Mouse (Mus musculus): Measurements from ENCODE around the gene Arhgef7. TPM values are rescaled to one million over a fixed set of nuclear protein-coding genes. Genes with fewer than 3 reads are reported as not detected.

The Arhgef7 gene
- polyA plus RNA-seq, 1 experiment from 2014 or later = 73.1 TPM

- Histone ChIP-seq H3K27me3 (no peaks in the 10 kb centered on the region), H3K4me3 (no peak overlapping the region), H3K4me1 (no peaks in the 10 kb centered on the region), H3K4me2 (replicated peaks) (no peak overlapping the region), H3K9ac (replicated peaks) (no peak overlapping the region), H3K27ac (replicated peaks) (no peak overlapping the region), H3K9me3 (no peaks in the 10 kb centered on the region), H3K36me3 (peaks cover 86% of the 10 kb centered on the region)
- no peak for ATAC-seq (ENCODE audit: low FRiP score, low read depth)
- WGBS = 96% methylated on average over 4 of the region's 4 CpGs
These were observed 77.4 kb downstream of the Arhgef7 start for GRCm38 (mm10) chr8:11804914-11805313.

DNA sequence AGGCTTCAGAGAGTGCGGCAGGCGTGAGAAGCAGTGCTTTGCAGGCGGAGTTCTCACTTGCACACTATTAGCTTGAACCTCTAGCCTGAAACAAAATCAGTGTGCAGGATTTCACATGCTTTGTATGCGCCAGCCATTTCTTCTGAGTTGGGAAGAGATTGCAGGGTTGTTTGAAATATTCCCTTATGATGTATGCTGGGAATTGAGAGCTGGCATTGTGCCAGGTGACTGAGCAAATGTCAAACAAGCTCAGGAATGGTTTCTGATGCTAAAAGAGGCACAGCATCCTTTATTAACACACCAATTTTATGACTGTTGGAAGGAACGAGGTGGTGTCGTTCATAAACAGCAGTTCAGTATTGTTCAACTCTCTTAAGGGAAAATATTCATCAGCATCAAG lies 78.7 kb downstream of the Arhgef7 start:
- Histone ChIP-seq H3K27me3 (no peaks in the 10 kb centered on the region), H3K4me1 (no peaks in the 10 kb centered on the region), H3K36me3 (peaks cover 94% of the 10 kb centered on the region), H3K9ac (replicated peaks) (no peak overlapping the region), H3K4me2 (replicated peaks) (no peak overlapping the region), H3K4me3 (no peak overlapping the region), H3K9me3 (no peaks in the 10 kb centered on the region), H3K27ac (replicated peaks) (no peak overlapping the region)
- 89% methylated on average over 6 of the region's 6 CpGs for WGBS
- ATAC-seq (ENCODE audit: low FRiP score, low read depth) = no peak

- no peak for ATAC-seq (ENCODE audit: low FRiP score, low read depth)
- no peak overlapping the region for H3K4me2 ChIP-seq (replicated peaks)
- no peaks in the 10 kb centered on the region for H3K9me3 ChIP-seq
- H3K27ac ChIP-seq (replicated peaks) = no peak overlapping the region
- H3K27me3 ChIP-seq = no peaks in the 10 kb centered on the region
- H3K4me1 ChIP-seq = no peaks in the 10 kb centered on the region
- H3K9ac ChIP-seq (replicated peaks) = no peak overlapping the region
- H3K36me3 ChIP-seq = peaks cover 99% of the 10 kb centered on the region
- no peak overlapping the region for H3K4me3 ChIP-seq
- 89% methylated on average over 3 of the region's 3 CpGs for WGBS
These were observed 79.8 kb downstream of the Arhgef7 start for GRCm38 (mm10) chr8:11807361-11807760.

DNA sequence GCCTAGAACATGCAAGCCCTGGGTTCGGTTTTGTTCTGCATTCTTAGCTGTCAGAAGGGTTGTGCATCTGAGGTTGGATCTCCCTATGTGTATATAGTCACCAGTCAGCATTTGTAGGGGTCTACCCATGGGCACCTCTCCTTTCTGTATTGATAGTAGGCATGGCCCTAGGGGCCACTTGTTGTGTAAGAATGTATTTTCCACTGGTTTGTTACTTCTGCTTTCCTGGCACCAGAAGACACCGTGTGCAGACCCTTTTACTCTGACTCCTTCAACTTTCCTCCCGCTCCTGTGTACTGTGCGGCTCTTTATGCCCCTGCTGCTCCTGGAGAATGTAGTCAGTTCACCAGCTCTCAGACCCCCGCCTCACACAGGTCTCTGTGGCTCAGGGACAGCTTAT lies 80.5 kb downstream of the Arhgef7 start:
- Histone ChIP-seq H3K27ac (replicated peaks) (no peak overlapping the region), H3K9ac (replicated peaks) (no peak overlapping the region), H3K4me3 (no peak overlapping the region), H3K4me1 (no peaks in the 10 kb centered on the region), H3K9me3 (no peaks in the 10 kb centered on the region), H3K4me2 (replicated peaks) (no peak overlapping the region), H3K36me3 (peaks cover 99% of the 10 kb centered on the region), H3K27me3 (no peaks in the 10 kb centered on the region)
- no peak for ATAC-seq (ENCODE audit: low FRiP score, low read depth)
- 94% methylated on average over 5 of the region's 5 CpGs for WGBS

- Histone ChIP-seq H3K4me3 (no peak overlapping the region), H3K36me3 (peaks cover 99% of the 10 kb centered on the region), H3K9ac (replicated peaks) (no peak overlapping the region), H3K9me3 (no peaks in the 10 kb centered on the region), H3K27me3 (no peaks in the 10 kb centered on the region), H3K4me1 (no peaks in the 10 kb centered on the region), H3K27ac (replicated peaks) (no peak overlapping the region), H3K4me2 (replicated peaks) (no peak overlapping the region)
- WGBS = 87% methylated on average over 5 of the region's 5 CpGs
- ATAC-seq (ENCODE audit: low FRiP score, low read depth) = no peak
These were observed 82.9 kb downstream of the Arhgef7 start for GRCm38 (mm10) chr8:11810426-11810825.

DNA sequence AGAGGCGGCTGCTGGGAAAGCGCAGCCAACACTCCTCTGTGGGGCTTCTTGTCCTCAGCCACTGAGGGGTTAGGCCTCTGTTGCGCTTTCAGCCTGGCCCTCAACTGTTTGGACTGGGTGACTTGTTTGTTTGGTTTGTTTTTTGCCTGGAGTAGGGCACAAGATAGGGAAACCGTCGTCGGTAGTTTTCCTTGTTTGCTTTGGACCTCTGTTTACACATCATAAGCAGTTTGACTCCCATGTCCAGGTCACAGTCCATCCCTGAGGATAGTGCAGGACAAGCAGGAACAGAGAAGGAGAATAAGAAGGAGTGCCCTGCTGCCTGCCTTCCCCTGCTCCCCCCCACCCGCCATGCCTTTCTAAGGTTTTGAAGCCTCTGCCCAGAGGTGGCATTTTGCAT lies 86.3 kb downstream of the Arhgef7 start:
- Histone ChIP-seq H3K4me1 (no peaks in the 10 kb centered on the region), H3K27me3 (no peaks in the 10 kb centered on the region), H3K4me3 (no peak overlapping the region), H3K4me2 (replicated peaks) (no peak overlapping the region), H3K36me3 (peaks cover 99% of the 10 kb centered on the region), H3K9ac (replicated peaks) (no peak overlapping the region), H3K27ac (replicated peaks) (no peak overlapping the region), H3K9me3 (no peaks in the 10 kb centered on the region)
- ATAC-seq (ENCODE audit: low FRiP score, low read depth) = no peak
- 92% methylated on average over 7 of the region's 7 CpGs for WGBS

DNA sequence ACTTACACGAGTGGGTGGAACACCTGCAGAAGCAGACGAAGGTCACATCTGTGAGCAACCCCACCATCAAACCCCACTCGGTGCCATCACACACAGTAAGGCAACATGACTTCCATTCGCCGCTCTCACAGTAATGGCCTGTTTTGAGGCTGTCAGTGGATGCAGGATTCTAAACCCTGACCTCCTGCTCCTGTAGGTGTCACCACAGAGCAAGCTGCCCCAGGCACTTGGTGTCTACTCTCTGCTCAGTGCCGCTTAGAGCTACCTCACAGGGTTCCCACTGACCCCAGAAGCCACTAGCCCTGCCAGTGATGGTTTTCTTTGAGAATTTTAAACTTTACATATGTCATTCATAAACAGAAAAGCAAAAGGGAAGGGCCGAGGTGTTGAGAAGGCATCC lies 87.7 kb downstream of the Arhgef7 start:
- Histone ChIP-seq H3K36me3 (peaks cover 99% of the 10 kb centered on the region), H3K4me3 (no peak overlapping the region), H3K4me1 (no peaks in the 10 kb centered on the region), H3K27ac (replicated peaks) (no peak overlapping the region), H3K9ac (replicated peaks) (no peak overlapping the region), H3K9me3 (no peaks in the 10 kb centered on the region), H3K4me2 (replicated peaks) (no peak overlapping the region), H3K27me3 (no peaks in the 10 kb centered on the region)
- WGBS = 86% methylated on average over 7 of the region's 7 CpGs
- ATAC-seq (ENCODE audit: low FRiP score, low read depth) = no peak

DNA sequence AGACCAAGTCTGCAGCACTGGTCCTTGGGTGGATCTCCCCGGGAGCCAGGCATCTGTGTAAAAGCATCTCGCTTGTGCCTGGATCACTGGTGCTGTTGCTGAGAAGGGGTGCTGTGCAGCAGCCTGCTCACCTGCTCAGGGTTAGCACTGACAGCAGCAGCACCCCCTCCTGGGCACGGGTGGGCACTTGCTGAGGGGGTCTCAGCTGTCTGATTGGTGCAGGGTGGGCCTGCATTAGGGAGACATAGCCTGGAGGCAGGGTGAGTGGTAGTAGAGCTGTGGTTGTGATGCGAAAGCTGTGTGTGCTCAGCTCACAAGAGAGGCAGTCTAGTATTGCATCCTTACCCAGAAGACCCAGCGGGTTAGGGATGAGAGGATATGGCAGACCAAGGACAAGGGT lies 92.6 kb downstream of the Arhgef7 start:
- H3K9ac ChIP-seq (replicated peaks) = no peak overlapping the region
- no peak for ATAC-seq (ENCODE audit: low FRiP score, low read depth)
- no peaks in the 10 kb centered on the region for H3K27me3 ChIP-seq
- no peaks in the 10 kb centered on the region for H3K4me1 ChIP-seq
- no peak overlapping the region for H3K4me2 ChIP-seq (replicated peaks)
- H3K36me3 ChIP-seq = peaks cover 97% of the 10 kb centered on the region
- WGBS = 89% methylated on average over 5 of the region's 5 CpGs
- H3K9me3 ChIP-seq = no peaks in the 10 kb centered on the region
- no peak overlapping the region for H3K27ac ChIP-seq (replicated peaks)
- no peak overlapping the region for H3K4me3 ChIP-seq

DNA sequence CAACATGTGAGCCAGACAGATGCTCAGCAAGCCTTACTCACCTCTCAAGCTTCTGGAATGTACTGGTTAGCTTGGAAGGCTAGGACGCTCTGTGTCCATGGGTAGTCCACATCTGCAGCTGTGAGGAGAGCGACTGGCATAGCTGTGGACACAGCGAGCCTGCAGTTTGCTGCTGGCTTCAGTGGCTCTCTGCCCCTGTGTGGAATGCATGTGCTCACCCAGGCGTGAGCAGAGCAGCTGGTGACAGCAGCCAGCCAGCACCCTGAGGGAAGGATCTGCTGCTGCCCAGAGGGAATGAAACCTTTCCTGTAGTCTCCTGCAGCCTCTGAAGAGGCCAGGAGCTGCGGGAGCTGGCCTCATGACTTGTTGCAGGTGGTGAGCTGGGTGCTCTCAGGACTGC lies 93.0 kb downstream of the Arhgef7 start:
- Histone ChIP-seq H3K4me2 (replicated peaks) (no peak overlapping the region), H3K27ac (replicated peaks) (no peak overlapping the region), H3K4me1 (no peaks in the 10 kb centered on the region), H3K27me3 (no peaks in the 10 kb centered on the region), H3K4me3 (no peak overlapping the region), H3K9me3 (no peaks in the 10 kb centered on the region), H3K9ac (replicated peaks) (no peak overlapping the region), H3K36me3 (peaks cover 97% of the 10 kb centered on the region)
- 86% methylated on average over 5 of the region's 5 CpGs for WGBS
- no peak for ATAC-seq (ENCODE audit: low FRiP score, low read depth)

- no peak for ATAC-seq (ENCODE audit: low FRiP score, low read depth)
- Histone ChIP-seq H3K9ac (replicated peaks) (no peak overlapping the region), H3K36me3 (peaks cover 97% of the 10 kb centered on the region), H3K4me2 (replicated peaks) (no peak overlapping the region), H3K27ac (replicated peaks) (no peak overlapping the region), H3K4me3 (no peak overlapping the region), H3K9me3 (no peaks in the 10 kb centered on the region), H3K4me1 (no peaks in the 10 kb centered on the region), H3K27me3 (no peaks in the 10 kb centered on the region)
- 94% methylated on average over 14 of the region's 14 CpGs for WGBS
These were observed 94.1 kb downstream of the Arhgef7 start for GRCm38 (mm10) chr8:11821451-11822206.

DNA sequence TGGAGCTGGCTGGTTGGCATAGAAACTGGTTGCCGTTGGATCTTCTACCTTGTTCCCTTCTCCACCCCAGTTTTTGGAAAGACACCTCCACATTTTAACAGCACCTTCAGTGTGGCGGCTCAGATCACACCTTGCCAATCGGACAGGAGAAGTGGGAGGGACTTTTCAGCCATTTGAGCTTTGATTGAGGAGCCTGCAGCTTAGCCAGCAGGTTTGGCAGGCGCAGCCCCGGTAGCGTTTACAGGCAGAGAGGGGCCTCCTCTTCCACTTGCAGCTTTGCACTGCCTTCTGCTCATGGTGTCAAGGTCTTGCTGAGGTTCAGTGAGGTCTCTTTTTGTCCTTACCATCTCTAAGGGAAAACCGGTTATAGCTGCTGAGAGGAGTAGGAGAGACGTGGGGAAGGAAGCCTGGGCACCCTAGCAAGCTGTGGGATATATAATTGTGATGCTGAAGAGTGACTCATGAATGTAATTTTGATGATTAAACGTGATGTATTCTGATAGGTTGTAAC lies 95.1 kb downstream of the Arhgef7 start:
- Histone ChIP-seq H3K36me3 (peaks cover 94% of the 10 kb centered on the region), H3K9me3 (no peaks in the 10 kb centered on the region), H3K27ac (replicated peaks) (no peak overlapping the region), H3K4me3 (no peak overlapping the region), H3K4me2 (replicated peaks) (no peak overlapping the region), H3K4me1 (no peaks in the 10 kb centered on the region), H3K27me3 (no peaks in the 10 kb centered on the region), H3K9ac (replicated peaks) (no peak overlapping the region)
- WGBS = 85% methylated on average over 9 of the region's 9 CpGs
- no peak for ATAC-seq (ENCODE audit: low FRiP score, low read depth)

DNA sequence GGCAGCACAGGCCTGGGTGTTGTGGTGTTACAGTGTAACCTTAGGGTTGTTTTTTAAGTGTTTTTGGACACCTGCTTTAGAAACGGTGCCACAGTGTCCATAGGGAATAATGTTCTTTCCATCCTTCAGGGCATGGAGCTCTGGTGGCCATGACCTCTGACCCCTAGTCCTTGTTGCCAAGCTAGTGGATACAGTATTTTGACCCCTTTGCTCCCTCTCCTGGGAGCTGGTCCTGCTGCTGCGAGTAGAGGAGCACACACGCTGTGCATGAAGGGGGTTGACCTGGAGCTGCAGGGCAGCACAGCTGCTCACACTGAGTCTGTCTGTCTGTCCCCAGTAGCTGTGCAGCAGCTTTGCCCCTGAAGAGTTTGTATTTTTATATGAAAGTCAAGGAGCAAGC lies 98.2 kb downstream of the Arhgef7 start:
- Histone ChIP-seq H3K4me3 (no peak overlapping the region), H3K9ac (replicated peaks) (no peak overlapping the region), H3K27me3 (no peaks in the 10 kb centered on the region), H3K36me3 (peaks cover 69% of the 10 kb centered on the region), H3K4me1 (peaks cover 16% of the 10 kb centered on the region), H3K9me3 (no peaks in the 10 kb centered on the region), H3K4me2 (replicated peaks) (no peak overlapping the region), H3K27ac (replicated peaks) (no peak overlapping the region)
- ATAC-seq (ENCODE audit: low FRiP score, low read depth) = no peak
- WGBS = 63% methylated on average over 3 of the region's 3 CpGs

DNA sequence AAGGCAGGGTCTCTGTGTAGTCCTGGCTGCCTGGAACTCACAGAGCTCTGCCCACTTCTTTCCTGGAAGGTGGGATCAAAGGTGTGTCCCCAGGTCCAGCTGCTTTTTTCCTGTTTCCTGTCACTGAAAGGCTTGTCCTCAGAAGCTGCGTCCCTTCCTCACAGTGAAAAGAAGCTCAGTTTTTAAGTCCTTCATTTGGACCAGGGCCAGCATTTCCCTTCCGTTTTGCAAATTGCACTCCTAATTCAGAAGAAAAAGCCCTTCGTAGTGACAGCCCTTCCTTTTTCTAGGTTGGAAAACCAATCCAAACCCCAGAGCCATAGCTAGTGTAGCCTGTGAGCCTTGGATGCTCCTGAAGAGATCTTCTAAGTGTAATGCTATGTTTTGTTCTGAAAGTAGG lies 99.8 kb downstream of the Arhgef7 start:
- Histone ChIP-seq H3K4me2 (replicated peaks) (no peak overlapping the region), H3K27me3 (no peaks in the 10 kb centered on the region), H3K36me3 (peaks cover 63% of the 10 kb centered on the region), H3K9me3 (no peaks in the 10 kb centered on the region), H3K4me1 (peaks cover 16% of the 10 kb centered on the region), H3K4me3 (no peak overlapping the region), H3K27ac (replicated peaks) (no peak overlapping the region), H3K9ac (replicated peaks) (no peak overlapping the region)
- ATAC-seq (ENCODE audit: low FRiP score, low read depth) = no peak
- 92% methylated on average over 3 of the region's 3 CpGs for WGBS
